Mouse (Mus musculus) MEL-GATA-1-ER (cell line): ENCODE results near the gene Taf8.

Source experiments
- DNase-seq: peaks from one replicate; pipeline ENCODE4 v3.0.0-alpha.2; 2012; ENCODE audit warnings: low read depth; ENCODE audit errors: extremely low read depth

The Taf8 gene

GRCm38 (mm10) chr17:47501946-47502706 is at the start of gene Taf8:
Gene Taf8 (minus strand): TSS chr17:47502292.
- DNase-seq: peak; percentile 94

GRCm38 (mm10) chr17:47551049-47551448 is 49.0 kb upstream of the Taf8 start:
- DNase-seq: no peak

DNA sequence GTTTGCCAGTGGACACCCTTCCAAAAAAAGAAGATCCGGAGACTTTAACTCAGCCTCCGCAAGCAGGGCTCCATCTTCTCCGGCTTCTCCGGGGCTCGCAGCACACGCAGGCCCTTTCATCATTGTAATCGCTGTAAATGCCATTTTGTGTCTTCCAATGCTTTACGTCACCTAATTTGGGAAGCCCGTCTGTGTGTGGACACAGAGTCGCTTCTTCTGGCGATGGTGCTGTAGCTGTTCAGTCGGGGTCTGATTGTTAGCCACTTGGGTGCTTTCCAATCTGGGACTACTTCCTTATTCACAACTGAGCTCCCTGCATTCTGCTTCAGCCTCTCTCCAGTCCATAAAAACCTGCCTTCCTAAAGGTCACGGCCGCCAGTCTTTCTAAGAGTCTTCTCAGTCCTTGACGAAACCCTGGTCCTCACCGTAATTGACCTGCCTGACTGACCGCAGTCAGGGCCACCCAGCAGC is 43.8 kb upstream of the Taf8 start:
- no peak for DNase-seq

DNA sequence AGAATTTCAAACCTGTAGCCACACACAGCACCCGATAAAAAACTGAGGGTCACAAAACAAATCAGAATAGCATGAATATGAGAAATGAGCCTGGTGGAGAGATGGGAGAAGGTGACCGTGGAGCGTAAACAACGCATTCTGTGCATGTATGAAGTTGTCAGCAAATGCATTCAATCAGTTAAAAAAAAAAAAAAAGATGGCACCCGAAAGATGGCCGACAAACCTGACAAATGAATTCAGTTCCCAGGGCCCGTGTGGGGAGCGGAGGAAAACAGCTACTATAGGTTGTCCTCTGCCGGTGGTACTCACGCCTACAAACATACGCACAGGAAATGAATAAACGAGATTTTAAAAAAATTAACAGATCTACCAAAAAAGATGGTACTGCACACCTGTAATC is 43.1 kb upstream of the Taf8 start:
- no peak for DNase-seq

DNA sequence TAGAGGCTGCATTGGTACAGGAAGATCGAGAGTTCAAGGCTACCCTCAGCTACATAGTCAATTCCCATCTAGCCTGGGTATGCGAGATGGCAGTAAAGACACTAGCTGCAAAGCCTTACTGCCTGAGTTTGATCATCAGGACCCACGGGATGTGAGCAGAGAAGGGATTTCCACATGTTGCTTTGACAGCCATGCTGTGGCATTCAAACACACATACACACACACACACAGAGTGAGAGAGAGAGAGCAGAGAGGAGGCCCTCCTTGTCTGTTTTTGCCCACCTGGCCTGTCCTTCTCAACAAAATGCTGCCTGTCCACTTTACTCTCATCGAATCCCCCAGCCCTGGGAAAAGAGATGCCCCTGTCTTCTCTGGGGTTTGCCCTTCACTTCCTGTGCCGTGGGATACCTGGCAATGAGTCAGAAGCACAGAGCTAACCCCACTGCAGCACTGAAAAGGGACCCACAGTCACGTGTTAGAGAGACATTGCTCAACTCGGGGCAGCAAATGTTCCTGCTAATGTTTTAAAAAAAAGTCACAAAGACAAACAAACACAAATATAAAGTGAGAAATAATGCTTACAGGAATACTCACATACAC is 41.1 kb upstream of the Taf8 start:
- DNase-seq: no peak

- DNase-seq: no peak
These were observed 40.0 kb upstream of the Taf8 start for GRCm38 (mm10) chr17:47542061-47542460.

DNA sequence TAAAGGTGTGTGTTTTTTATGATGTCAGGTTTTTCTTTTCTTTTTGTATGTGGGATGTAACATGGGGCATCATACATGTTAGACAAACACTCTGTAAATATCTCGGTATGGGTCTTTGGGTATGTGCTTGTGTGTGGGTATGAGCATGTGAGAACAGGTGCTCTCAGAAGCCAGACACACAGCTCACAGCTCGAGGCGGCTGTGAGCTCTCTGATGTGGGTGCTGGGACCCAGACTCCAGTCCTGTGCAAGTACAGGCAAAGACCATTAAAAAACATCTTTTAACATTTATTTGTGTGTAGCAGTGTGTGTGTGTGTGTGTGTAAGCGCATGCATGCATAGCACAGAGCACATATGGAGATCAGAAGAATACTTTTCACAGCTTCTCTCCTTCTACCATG is 37.0 kb upstream of the Taf8 start:
- DNase-seq: no peak

- DNase-seq: no peak
These were observed 36.0 kb upstream of the Taf8 start for GRCm38 (mm10) chr17:47538049-47538448.

GRCm38 (mm10) chr17:47535812-47536236 is 33.7 kb upstream of the Taf8 start:
- peak; percentile 84 for DNase-seq

- DNase-seq: no peak
These were observed 31.6 kb upstream of the Taf8 start for GRCm38 (mm10) chr17:47533691-47534090.

- no peak for DNase-seq
These were observed 30.3 kb upstream of the Taf8 start for GRCm38 (mm10) chr17:47532364-47532763.

DNA sequence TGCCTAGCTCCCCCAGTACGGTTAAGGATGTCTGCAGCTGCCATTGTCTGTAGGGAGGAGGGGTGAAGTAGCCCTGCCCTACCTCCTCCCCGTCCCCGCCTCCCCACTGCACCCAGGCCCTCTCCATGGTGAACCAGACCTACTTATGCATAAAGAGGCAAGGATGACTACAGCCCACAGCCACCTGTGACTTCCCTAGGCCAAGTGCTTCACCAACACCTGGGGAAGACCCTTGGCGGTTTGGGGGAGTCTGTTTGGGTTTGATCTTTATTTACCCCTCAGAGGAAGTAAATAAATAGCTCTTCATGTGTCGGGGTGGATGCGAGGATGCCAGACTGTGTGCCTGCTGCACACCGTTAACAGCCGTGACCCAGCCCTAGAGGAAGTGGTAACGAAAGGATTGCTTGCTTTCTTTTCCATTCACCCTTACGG is 29.3 kb upstream of the Taf8 start:
- DNase-seq: no peak

GRCm38 (mm10) chr17:47529595-47529994 is 27.5 kb upstream of the Taf8 start:
- no peak for DNase-seq

GRCm38 (mm10) chr17:47528919-47529318 is 26.8 kb upstream of the Taf8 start:
- no peak for DNase-seq

DNA sequence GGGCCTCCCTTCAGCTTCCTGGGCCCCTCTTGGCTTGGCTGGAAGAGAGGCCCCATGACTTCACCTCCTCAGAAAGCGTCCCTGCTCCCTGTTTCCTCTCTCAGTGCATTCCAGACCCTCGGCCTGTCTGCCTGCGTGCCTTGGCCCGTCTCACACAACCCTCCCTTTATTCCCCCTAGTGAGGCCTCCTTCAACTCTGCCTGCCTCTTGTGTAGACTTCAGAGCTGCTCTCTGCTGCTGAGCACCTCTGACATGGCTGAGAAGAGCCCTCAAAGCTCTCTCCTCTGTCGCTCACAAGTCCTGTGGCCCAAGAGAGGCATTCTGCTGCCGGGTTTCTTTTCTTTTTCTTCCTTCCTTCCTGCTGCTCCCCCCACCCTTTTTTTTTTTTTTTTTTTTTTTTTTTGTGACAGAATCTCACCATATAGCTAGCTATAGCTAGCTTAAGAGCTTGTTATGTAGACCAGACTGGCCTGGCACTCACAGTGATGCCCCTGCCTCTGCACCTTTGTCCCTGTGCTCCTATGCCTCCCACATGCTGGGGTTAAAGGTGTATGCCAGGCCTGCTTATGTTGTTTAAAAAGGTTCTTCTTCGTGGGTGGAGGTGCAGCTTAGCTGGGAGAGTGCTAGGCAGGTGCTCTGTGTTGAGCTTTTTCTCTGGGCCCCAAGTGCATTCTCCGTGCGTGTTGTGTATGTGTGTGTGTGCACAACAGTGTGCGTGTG is 25.6 kb upstream of the Taf8 start:
- DNase-seq: no peak

- DNase-seq: no peak
These were observed 24.9 kb upstream of the Taf8 start for GRCm38 (mm10) chr17:47526856-47527520.

DNA sequence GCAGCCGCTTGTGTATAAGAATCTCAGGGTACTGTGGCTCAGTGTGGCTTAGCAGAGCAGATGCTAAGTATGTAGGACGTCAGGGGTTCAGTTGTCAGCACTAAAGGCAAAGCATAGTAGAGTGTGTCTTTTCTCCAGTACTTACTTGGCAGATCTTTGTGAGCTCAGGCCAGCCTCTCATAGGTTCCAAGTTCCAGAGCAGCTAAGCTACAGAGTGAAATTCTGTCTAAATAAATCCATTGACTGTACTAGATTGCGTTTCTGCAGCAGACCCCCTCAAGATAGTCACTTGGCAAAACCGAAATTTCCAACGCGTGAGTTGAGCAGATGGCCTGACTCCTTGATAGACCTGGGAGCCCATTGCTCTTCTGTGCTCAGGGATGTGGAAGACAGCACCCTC is 22.9 kb upstream of the Taf8 start:
- DNase-seq: no peak

GRCm38 (mm10) chr17:47524055-47524454 is 22.0 kb upstream of the Taf8 start:
- DNase-seq: no peak

- no peak for DNase-seq
These were observed 21.2 kb upstream of the Taf8 start for GRCm38 (mm10) chr17:47523211-47523682.

DNA sequence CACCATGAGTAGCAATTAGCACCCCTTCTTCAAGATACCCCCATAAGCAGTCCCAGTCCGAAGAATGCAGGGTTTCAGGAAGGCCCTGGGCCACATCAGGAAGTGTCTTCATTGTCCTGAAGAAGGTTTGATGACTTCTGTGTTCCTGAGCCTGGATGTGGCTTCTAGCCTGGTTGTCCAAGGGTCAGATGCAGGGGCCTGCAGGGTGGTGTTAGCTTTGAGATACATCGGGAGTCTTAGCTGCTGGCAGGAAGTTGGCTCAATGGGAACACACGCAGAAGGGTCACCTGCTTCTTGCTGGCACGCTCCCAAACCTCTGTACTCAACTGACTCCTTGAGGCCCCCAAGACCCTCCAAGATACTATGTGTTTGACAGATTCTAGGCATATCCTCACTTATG is 20.4 kb upstream of the Taf8 start:
- DNase-seq: no peak

- peak; percentile 91 for DNase-seq
These were observed 19.6 kb upstream of the Taf8 start for GRCm38 (mm10) chr17:47521551-47522258.
